Mouse (Mus musculus): ENCODE measurements around the gene Gtdc1. TPM values are rescaled to one million over a fixed set of nuclear protein-coding genes. Genes with fewer than 3 reads are reported as not detected.

Gtdc1 gene
- 11.4 and 13.0 TPM in 2 replicates for polyA plus RNA-seq (2014; fragmentation: Nextera tagmentation; extraction: Ambion mirVana)

DNA sequence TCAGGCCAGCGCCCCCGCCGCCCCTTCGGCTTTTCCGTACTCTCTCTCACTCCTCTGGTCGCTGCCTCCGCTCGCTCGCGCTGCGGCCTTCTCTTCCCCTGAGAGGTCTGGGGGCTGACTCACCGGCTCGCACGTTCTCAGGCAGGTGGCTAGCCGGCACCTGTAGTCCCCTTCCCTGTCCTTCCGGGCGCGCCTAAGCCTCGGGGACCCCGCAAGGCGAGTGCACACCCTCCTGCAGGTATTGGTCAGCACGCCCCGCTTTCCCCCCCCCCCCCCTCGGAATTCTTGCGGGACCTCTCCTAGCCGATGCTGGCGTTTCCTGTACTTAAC lies at the start of gene Gtdc1:
Gene Gtdc1, minus strand, starts transcription at position 176 of the 330 bp plus-strand sequence.
- Histone ChIP-seq H3K36me3 (ENCODE audit: control insufficient read depth, insufficient read depth, low read length) (no peaks in the 10 kb centered on the region), H3K4me2 (ENCODE audit: low read length) (peak within 1 kb of the TSS; percentile 81), H3K9me3 (ENCODE audit: control insufficient read depth, low read length) (no peaks in the 10 kb centered on the region), H3K27me3 (ENCODE audit: control insufficient read depth, insufficient read depth, low read length) (no peaks in the 10 kb centered on the region), H3K4me1 (ENCODE audit: control insufficient read depth in 2 of 2, insufficient read depth in 2 of 2, low read length in 2 of 2) (peaks cover 0 to 9% of the 10 kb centered on the region in 2 experiments; a peak in 1 of 4 replicates), H3K9ac (ENCODE audit: low read length) (peak within 1 kb of the TSS; percentile 81), H3K4me3 (ENCODE audit: control insufficient read depth in 1 of 2, insufficient read depth in 1 of 2, low read depth in 1 of 2, low read length in 2 of 2) (peak within 1 kb of the TSS; percentile 79 to 92), H3K27ac (replicated peaks in 1 of 2; ENCODE audit: control insufficient read depth in 1 of 2, insufficient read depth in 1 of 2, low read depth in 2 of 2, low read length in 2 of 2) (peak within 1 kb of the TSS; percentile 91 to 92)
- under 1% methylated on average over 26 of the region's 27 CpGs for WGBS
- ATAC-seq (ENCODE audit: insufficient number of reproducible peaks, insufficient read depth, low FRiP score, low read depth), result no peak; the same call in 1 of the 2 replicates

DNA sequence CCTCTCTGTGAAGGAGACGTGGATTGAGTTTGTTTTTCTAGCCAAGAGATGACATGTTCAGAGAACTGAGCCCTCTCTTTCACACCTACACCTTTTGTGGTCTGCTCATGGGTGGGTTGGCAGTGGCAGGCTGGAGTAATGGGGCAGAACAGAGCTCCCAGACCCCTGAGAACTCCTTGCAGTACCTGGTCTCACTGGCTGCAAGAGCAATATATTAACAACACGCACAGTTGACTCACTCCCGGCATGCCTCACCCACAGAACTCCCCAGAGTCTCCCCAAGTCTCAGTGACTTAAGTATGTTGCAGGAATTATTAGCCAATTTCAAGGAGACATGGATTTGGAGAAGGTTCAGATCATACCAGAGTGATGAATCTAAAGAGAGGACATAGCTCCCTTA lies 49.6 kb upstream of the Gtdc1 start:
- Histone ChIP-seq H3K9me3 (ENCODE audit: control insufficient read depth, low read length) (no peaks in the 10 kb centered on the region), H3K27me3 (ENCODE audit: control insufficient read depth, insufficient read depth, low read length) (no peaks in the 10 kb centered on the region), H3K9ac (ENCODE audit: low read length) (no peak overlapping the region), H3K4me3 (ENCODE audit: control insufficient read depth in 1 of 2, insufficient read depth in 1 of 2, low read depth in 1 of 2, low read length in 2 of 2) (no peak overlapping the region), H3K27ac (replicated peaks in 1 of 2; ENCODE audit: control insufficient read depth in 1 of 2, insufficient read depth in 1 of 2, low read depth in 2 of 2, low read length in 2 of 2) (no peak overlapping the region), H3K4me1 (ENCODE audit: control insufficient read depth in 2 of 2, insufficient read depth in 2 of 2, low read length in 2 of 2) (peaks cover 0 to 5% of the 10 kb centered on the region in 2 experiments; a peak in 2 of 4 replicates), H3K36me3 (ENCODE audit: control insufficient read depth, insufficient read depth, low read length) (no peaks in the 10 kb centered on the region), H3K4me2 (ENCODE audit: low read length) (no peak overlapping the region)
- ATAC-seq (ENCODE audit: insufficient number of reproducible peaks, insufficient read depth, low FRiP score, low read depth), result no peak
- WGBS, result 81% methylated on average over 3 of the region's 3 CpGs

DNA sequence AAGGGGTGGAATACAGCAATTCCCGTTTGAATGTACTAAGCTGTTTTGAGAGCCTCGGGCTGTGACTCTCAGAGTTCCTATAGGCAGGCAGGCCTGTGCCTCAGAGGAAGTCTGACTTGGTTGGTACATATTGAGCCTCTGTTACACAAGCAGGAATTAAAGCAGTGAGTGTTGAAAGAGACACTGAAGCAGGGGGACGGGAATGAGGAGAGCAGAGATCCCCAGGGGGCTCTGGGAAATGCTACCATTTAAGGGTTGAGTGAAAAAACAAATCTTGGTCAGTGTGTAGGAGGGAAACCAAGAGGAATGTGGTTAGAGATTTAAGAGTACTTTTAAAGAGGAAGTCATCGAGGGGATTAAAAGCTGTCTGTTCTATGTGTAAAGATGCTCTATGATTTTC lies 49.0 kb upstream of the Gtdc1 start:
- H3K9ac ChIP-seq (ENCODE audit: low read length), result no peak overlapping the region
- H3K4me2 ChIP-seq (ENCODE audit: low read length), result no peak overlapping the region
- no peak for ATAC-seq (ENCODE audit: insufficient number of reproducible peaks, insufficient read depth, low FRiP score, low read depth)
- H3K9me3 ChIP-seq (ENCODE audit: control insufficient read depth, low read length), result no peaks in the 10 kb centered on the region
- no peaks in the 10 kb centered on the region for H3K27me3 ChIP-seq (ENCODE audit: control insufficient read depth, insufficient read depth, low read length)
- WGBS, result 39% methylated on average over 4 of the region's 4 CpGs
- peaks cover 0 to 5% of the 10 kb centered on the region in 2 experiments; a peak in 2 of 4 replicates for H3K4me1 ChIP-seq (ENCODE audit: control insufficient read depth in 2 of 2, insufficient read depth in 2 of 2, low read length in 2 of 2)
- H3K4me3 ChIP-seq (ENCODE audit: control insufficient read depth in 1 of 2, insufficient read depth in 1 of 2, low read depth in 1 of 2, low read length in 2 of 2), result no peak overlapping the region
- no peak overlapping the region for H3K27ac ChIP-seq (replicated peaks in 1 of 2; ENCODE audit: control insufficient read depth in 1 of 2, insufficient read depth in 1 of 2, low read depth in 2 of 2, low read length in 2 of 2)
- H3K36me3 ChIP-seq (ENCODE audit: control insufficient read depth, insufficient read depth, low read length), result no peaks in the 10 kb centered on the region

DNA sequence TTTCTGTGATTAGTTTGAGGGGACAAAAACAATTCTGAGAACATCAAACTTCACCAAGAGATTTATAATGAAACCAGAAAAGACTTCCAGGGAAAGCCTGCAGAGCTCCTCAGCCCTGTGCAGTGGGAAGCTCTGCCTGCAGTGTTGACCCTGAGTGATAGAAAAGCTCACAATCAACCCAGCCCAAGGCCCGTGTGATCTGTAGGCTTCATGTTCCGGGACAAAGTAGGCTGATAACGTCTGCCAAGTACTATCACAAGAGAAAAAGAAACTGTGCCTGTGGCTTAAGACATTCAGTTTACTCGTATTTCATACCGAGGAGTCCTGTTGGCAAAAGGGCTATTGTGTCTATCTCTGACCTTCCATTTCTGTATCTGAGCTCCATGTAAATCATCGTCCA lies 46.4 kb upstream of the Gtdc1 start:
- Histone ChIP-seq H3K9ac (ENCODE audit: low read length) (no peak overlapping the region), H3K27me3 (ENCODE audit: control insufficient read depth, insufficient read depth, low read length) (no peaks in the 10 kb centered on the region), H3K9me3 (ENCODE audit: control insufficient read depth, low read length) (no peaks in the 10 kb centered on the region), H3K27ac (replicated peaks in 1 of 2; ENCODE audit: control insufficient read depth in 1 of 2, insufficient read depth in 1 of 2, low read depth in 2 of 2, low read length in 2 of 2) (no peak overlapping the region), H3K4me1 (ENCODE audit: control insufficient read depth in 2 of 2, insufficient read depth in 2 of 2, low read length in 2 of 2) (peaks cover 0 to 2% of the 10 kb centered on the region in 2 experiments; a peak in 1 of 4 replicates), H3K4me2 (ENCODE audit: low read length) (no peak overlapping the region), H3K36me3 (ENCODE audit: control insufficient read depth, insufficient read depth, low read length) (no peaks in the 10 kb centered on the region), H3K4me3 (ENCODE audit: control insufficient read depth in 1 of 2, insufficient read depth in 1 of 2, low read depth in 1 of 2, low read length in 2 of 2) (no peak overlapping the region)
- ATAC-seq (ENCODE audit: insufficient number of reproducible peaks, insufficient read depth, low FRiP score, low read depth), result no peak
- WGBS, result 52% methylated on average over 6 of the region's 6 CpGs

DNA sequence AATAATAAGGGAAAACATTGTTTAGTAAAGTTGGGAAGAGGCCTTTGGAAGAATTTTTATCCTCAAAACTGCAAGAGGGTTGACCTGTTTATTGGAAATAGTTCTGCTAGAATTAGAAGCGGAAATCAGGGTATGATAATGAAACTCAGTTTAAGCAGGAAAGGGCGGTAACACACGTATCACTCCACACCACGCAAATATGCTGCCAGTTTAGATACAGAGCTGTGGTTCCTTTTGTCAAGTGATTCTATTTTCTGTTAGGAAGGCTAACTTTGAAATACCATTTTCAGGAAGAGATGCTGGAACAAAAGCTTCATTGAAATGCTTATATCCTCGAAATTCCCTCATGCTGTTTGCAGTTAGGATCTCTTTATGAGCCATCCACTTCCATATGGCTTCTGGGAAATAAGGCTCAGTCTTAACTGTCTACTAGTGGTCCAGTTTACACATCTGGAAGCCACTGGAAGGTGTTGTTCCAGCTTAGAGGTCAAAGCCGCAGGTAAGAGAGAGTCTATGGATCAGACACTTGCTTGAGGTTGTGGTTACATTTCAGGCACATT lies 42.7 kb upstream of the Gtdc1 start:
- 81% methylated on average over 6 of the region's 6 CpGs for WGBS
- no peak for ATAC-seq (ENCODE audit: insufficient number of reproducible peaks, insufficient read depth, low FRiP score, low read depth)
- H3K4me2 ChIP-seq (ENCODE audit: low read length), result no peak overlapping the region

DNA sequence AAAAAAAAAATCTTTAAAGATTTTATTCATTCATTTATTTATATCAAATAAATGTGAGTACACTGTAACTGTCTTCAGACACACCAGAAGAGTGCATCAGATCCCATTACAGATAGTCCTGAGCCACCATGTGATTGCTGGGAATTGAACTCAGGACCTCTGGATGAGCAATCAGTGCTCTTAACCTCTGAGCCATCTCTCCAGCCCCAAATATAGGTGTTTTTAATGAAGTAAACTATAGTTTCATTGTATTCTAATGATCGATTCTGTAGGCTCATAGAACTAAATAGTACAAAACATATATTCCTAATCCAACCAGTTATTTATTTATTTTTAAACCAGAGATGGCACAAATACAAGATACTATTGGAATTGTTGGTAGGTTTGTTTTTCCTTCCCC lies 42.2 kb upstream of the Gtdc1 start:
- no peak for ATAC-seq (ENCODE audit: insufficient number of reproducible peaks, insufficient read depth, low FRiP score, low read depth)
- Histone ChIP-seq H3K4me2 (ENCODE audit: low read length) (no peak overlapping the region), H3K4me3 (ENCODE audit: control insufficient read depth in 1 of 2, insufficient read depth in 1 of 2, low read depth in 1 of 2, low read length in 2 of 2) (no peak overlapping the region), H3K9me3 (ENCODE audit: control insufficient read depth, low read length) (no peaks in the 10 kb centered on the region), H3K27ac (replicated peaks in 1 of 2; ENCODE audit: control insufficient read depth in 1 of 2, insufficient read depth in 1 of 2, low read depth in 2 of 2, low read length in 2 of 2) (no peak overlapping the region), H3K36me3 (ENCODE audit: control insufficient read depth, insufficient read depth, low read length) (no peaks in the 10 kb centered on the region), H3K9ac (ENCODE audit: low read length) (no peak overlapping the region), H3K4me1 (ENCODE audit: control insufficient read depth in 2 of 2, insufficient read depth in 2 of 2, low read length in 2 of 2) (no peaks in the 10 kb centered on the region), H3K27me3 (ENCODE audit: control insufficient read depth, insufficient read depth, low read length) (no peaks in the 10 kb centered on the region)
- WGBS, result 92% methylated on average over 1 of the region's 1 CpGs

More for the DNA sequence above, 42.7 kb upstream of the Gtdc1 start:
- Histone ChIP-seq H3K4me3 (ENCODE audit: control insufficient read depth in 1 of 2, insufficient read depth in 1 of 2, low read depth in 1 of 2, low read length in 2 of 2) (no peak overlapping the region), H3K9ac (ENCODE audit: low read length) (no peak overlapping the region), H3K9me3 (ENCODE audit: control insufficient read depth, low read length) (no peaks in the 10 kb centered on the region), H3K36me3 (ENCODE audit: control insufficient read depth, insufficient read depth, low read length) (no peaks in the 10 kb centered on the region), H3K27ac (replicated peaks in 1 of 2; ENCODE audit: control insufficient read depth in 1 of 2, insufficient read depth in 1 of 2, low read depth in 2 of 2, low read length in 2 of 2) (no peak overlapping the region), H3K27me3 (ENCODE audit: control insufficient read depth, insufficient read depth, low read length) (no peaks in the 10 kb centered on the region), H3K4me1 (ENCODE audit: control insufficient read depth in 2 of 2, insufficient read depth in 2 of 2, low read length in 2 of 2) (no peaks in the 10 kb centered on the region)

DNA sequence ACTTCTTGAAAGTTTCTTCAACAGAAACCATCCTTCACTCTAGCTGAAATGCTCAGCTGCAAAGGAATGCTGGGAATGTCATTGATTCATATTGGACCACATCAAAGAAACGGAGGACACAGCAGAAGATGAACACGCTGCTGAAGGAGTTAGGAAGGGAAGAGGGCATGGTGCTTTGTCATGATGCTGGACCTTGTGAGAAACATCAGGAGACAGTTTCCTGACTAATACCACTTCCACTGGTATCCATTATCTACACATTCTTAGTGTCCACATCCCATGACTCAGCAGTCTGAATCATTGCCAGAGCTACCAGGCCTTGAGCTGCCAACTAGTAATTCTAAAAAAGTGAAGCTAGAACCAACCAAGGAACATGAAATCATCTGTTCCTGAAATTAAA lies 41.8 kb upstream of the Gtdc1 start:
- no peak overlapping the region for H3K4me3 ChIP-seq (ENCODE audit: control insufficient read depth in 1 of 2, insufficient read depth in 1 of 2, low read depth in 1 of 2, low read length in 2 of 2)
- no peaks in the 10 kb centered on the region for H3K9me3 ChIP-seq (ENCODE audit: control insufficient read depth, low read length)
- H3K4me2 ChIP-seq (ENCODE audit: low read length), result no peak overlapping the region
- no peaks in the 10 kb centered on the region for H3K4me1 ChIP-seq (ENCODE audit: control insufficient read depth in 2 of 2, insufficient read depth in 2 of 2, low read length in 2 of 2)
- no peaks in the 10 kb centered on the region for H3K27me3 ChIP-seq (ENCODE audit: control insufficient read depth, insufficient read depth, low read length)
- H3K9ac ChIP-seq (ENCODE audit: low read length), result no peak overlapping the region
- no peak overlapping the region for H3K27ac ChIP-seq (replicated peaks in 1 of 2; ENCODE audit: control insufficient read depth in 1 of 2, insufficient read depth in 1 of 2, low read depth in 2 of 2, low read length in 2 of 2)
- 62% methylated on average over 2 of the region's 2 CpGs for WGBS
- no peaks in the 10 kb centered on the region for H3K36me3 ChIP-seq (ENCODE audit: control insufficient read depth, insufficient read depth, low read length)
- no peak for ATAC-seq (ENCODE audit: insufficient number of reproducible peaks, insufficient read depth, low FRiP score, low read depth)
